Mouse (Mus musculus) olfactory bulb, adult 2 months (tissue): ENCODE measurements around the gene Iffo1.

Source experiments
- CTCF ChIP-seq: fragments of 200-500 bp; IDR thresholded peaks from 2 replicates; pipeline ENCODE4 v1.5.1; 2012; ENCODE audit warnings: low read depth, mild to moderate bottlenecking, low read length, moderate library complexity; ENCODE audit not compliant: insufficient read depth
- POLR2A ChIP-seq: fragments of 200-500 bp; IDR thresholded peaks from 2 replicates; pipeline ENCODE4 v1.6.1; 2012; ENCODE audit warnings: mild to moderate bottlenecking, low read depth, low read length, moderate library complexity; ENCODE audit not compliant: insufficient read depth

DNA sequence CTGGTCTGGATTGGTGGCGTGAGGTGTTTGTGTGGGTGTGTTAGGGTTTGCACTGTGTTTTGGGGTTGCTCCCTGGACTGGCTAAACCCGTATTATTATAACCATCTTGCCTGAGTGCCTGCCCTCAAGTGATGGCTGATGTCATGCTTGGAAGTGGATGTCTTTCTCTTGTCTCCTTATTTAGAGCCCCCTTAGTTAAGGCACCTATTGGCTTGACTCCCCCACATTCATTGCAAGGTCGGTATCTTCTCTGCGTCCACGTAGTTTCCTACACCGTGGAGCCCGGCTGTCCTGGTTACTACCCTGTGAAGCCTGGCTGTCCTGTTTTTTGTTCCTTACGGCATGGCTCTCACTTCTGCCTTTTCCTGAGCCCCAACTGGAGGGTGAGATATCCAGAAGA is 47.1 kb upstream of the Iffo1 start:
- TF ChIP-seq POLR2A (no peak), CTCF (no peak)
